Mouse (Mus musculus): Measurements from ENCODE around the gene Tmem189.

DNA sequence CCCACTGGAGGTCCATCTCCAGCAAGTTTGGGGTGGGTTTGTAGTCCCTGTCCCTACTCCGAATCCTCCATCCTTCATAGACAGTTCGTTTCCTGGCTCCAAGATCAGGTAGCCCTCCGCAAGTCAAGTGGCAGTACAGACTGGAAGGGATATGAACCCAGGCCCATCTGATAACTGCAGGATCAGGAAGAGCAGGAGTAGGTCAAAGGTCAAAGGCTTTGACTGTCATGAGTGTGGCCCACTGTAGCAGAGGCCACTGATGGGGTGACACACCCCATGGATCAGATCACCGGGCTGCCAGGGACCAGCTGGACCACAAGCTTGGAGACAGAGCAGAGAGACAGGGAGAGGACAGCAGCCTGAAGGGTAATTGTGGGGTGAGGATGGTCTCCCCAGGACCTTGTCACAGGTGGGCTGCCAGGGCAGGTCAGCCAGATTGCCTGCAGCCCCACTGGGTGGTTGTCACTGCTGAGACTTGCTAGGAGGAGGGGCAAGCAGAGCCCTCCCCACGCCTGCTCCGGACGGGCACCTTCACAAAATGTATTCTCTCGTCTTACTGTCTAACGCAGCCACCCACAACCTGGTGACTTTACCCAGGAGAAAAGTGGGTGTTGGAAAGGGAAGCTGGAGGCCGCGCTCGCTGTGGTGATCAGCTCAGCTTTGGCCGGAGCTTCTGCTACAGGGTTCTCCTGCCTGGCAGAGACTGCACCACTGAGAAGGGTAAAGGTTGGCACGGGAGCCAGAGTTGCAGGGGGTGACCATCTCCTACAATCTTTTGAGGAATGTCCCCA lies 2.4 kb upstream of the Tmem189 start:
- TF ChIP-seq CTCF (IDR thresholded peaks at IDR 0.05; ENCODE audit: borderline replicate concordance, insufficient read depth, low read depth, low read length) (no peak), POLR2A (IDR thresholded peaks at IDR 0.05; ENCODE audit: borderline replicate concordance, insufficient read depth, low read length) (no peak)

Measured in cerebellum, adult 2 months (tissue).